Mouse (Mus musculus) lung, postnatal 0 days (tissue): ENCODE measurements around the gene Sec16a. TPM values are rescaled to one million over a fixed set of nuclear protein-coding genes. Genes with fewer than 3 reads are reported as not detected.

Experiments
- ATAC-seq: fragments of 200-750 bp; cut with Nextera tagmentation; 2 replicates; pipeline ENCODE4 v1.8.0; 2017; ENCODE audit warnings: moderate library complexity
- DNase-seq: peaks from one replicate; pipeline ENCODE4 v3.0.0-alpha.2; 2016; ENCODE audit warnings: low spot score
- H3K27ac ChIP-seq: fragments of 300-500 bp; sonication (generic); 2 replicates; pipeline ENCODE4 v1.5.1; 2014; ENCODE audit warnings: antibody characterized with exemption, mild to moderate bottlenecking, low read length, mixed read lengths
- H3K27me3 ChIP-seq: fragments of 300-500 bp; sonication (generic); replicated peaks from 2 replicates; pipeline ENCODE4 v1.6.1; 2014; ENCODE audit warnings: low read length, mixed read lengths; ENCODE audit not compliant: insufficient read depth
- H3K36me3 ChIP-seq: fragments of 300-500 bp; sonication (generic); 2 replicates; pipeline ENCODE4 v1.6.1; 2014; ENCODE audit warnings: low read length, mixed read lengths; ENCODE audit not compliant: insufficient read depth
- H3K4me1 ChIP-seq: fragments of 300-500 bp; sonication (generic); 2 replicates; pipeline ENCODE4 v1.6.1; 2014; ENCODE audit warnings: antibody characterized with exemption, low read depth, low read length, mixed read lengths; ENCODE audit not compliant: insufficient read depth
- H3K4me2 ChIP-seq: fragments of 300-500 bp; sonication (generic); replicated peaks from 2 replicates; pipeline ENCODE4 v1.6.1; 2014; ENCODE audit warnings: low read depth, mild to moderate bottlenecking, low read length, moderate library complexity, mixed read lengths
- H3K4me3 ChIP-seq: fragments of 300-500 bp; sonication (generic); 2 replicates; pipeline ENCODE4 v1.5.1; 2014; ENCODE audit warnings: low read depth, low read length
- H3K9ac ChIP-seq: fragments of 300-500 bp; sonication (generic); replicated peaks from 2 replicates; pipeline ENCODE4 v1.6.1; 2014; ENCODE audit warnings: low read depth, mild to moderate bottlenecking
- H3K9me3 ChIP-seq: fragments of 300-500 bp; sonication (generic); 2 replicates; pipeline ENCODE4 v1.6.1; 2016; ENCODE audit warnings: low read length, mixed read lengths
- CTCF ChIP-seq: IDR thresholded peaks from 2 replicates; pipeline ENCODE4 v1.5.1; 2016; ENCODE audit warnings: antibody characterized with exemption, mild to moderate bottlenecking
- EP300 ChIP-seq: IDR thresholded peaks from 2 replicates; pipeline ENCODE4 v1.6.1; 2016; ENCODE audit warnings: antibody characterized with exemption, mild to moderate bottlenecking, control low read depth
- WGBS: fragments of 180-500 bp; shearing (Covaris S2); extraction: QIAGEN DNeasy Blood & Tissue Kit; methylation state at CpG from one replicate; pipeline ENCODE4 v1.1.7; 2014; 5-methylcytosine and 5-hydroxymethylcytosine counted together
- polyA plus RNA-seq: library from polyadenylated mRNA; unstranded; fragments of >200 nt; fragmentation: Nextera tagmentation; extraction: Ambion mirVana; gene quantifications from 2 replicates; pipeline ENCODE4 v1.2.1, GENCODE M21; 2015

Gene Sec16a
- polyA plus RNA-seq, 1 experiment from 2014 or later, result 10.2 TPM

DNA sequence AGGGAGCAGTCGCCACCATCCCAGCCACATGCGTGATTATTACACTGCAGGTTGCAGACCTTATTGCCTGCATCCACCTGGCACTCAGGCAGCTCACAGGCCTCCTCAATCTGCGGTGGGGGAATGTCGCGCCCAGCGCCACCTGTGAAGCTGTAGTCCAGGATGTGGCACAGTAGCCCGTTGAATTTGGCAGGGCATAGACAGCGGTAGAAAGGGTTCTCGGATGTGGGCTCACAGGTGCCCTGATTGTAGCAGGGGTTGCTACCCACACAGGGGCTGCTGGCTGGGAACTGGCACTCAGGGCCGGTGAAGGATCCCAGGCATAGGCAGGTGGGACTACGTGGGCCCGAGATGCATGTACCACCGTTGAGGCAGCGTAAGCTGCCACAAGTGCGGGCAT lies 23.4 kb upstream of the Sec16a start:
- H3K9ac ChIP-seq, result no peak overlapping the region
- 93% methylated on average over 15 of the region's 15 CpGs for WGBS
- H3K4me2 ChIP-seq, result no peak overlapping the region
- H3K27me3 ChIP-seq, result no peaks in the 10 kb centered on the region
- H3K27ac ChIP-seq, result no peak overlapping the region
- no peak for ATAC-seq
- no peak for TF ChIP-seq EP300
- TF ChIP-seq CTCF, result no peak
- peaks cover 84% of the 10 kb centered on the region for H3K36me3 ChIP-seq
- no peak overlapping the region for H3K4me3 ChIP-seq
- DNase-seq, result no peak
- no peaks in the 10 kb centered on the region for H3K4me1 ChIP-seq
- H3K9me3 ChIP-seq, result no peaks in the 10 kb centered on the region

DNA sequence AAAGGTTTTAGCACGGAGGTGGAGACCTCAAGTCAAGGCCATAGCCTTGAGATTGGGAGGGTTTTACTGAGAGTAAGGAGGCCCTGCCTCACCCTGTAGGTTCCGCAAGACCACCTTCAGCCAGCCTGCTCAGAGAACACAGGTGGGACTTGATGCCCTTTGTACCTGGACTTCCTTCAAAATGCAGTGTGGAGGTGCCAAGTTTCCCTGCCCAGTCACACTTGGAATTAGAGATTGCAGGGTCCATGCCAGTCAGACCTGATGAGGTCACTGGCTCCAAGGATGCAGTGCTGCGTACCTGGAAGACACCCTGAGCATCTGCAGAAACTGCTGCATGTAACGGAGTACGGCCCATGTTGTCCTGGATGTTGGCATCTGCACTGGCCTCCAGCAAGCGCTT lies 18.4 kb upstream of the Sec16a start:
- no peak for TF ChIP-seq CTCF
- no peak for TF ChIP-seq EP300
- H3K4me3 ChIP-seq, result no peak overlapping the region
- no peak overlapping the region for H3K4me2 ChIP-seq
- H3K27ac ChIP-seq, result no peak overlapping the region
- ATAC-seq (no peak), DNase-seq (no peak)
- H3K9me3 ChIP-seq, result no peaks in the 10 kb centered on the region
- no peaks in the 10 kb centered on the region; the same call in 1 of the 2 replicates for H3K4me1 ChIP-seq
- 94% methylated on average over 6 of the region's 6 CpGs for WGBS
- H3K27me3 ChIP-seq, result no peaks in the 10 kb centered on the region
- H3K9ac ChIP-seq, result no peak overlapping the region
- peaks cover 80% of the 10 kb centered on the region for H3K36me3 ChIP-seq

DNA sequence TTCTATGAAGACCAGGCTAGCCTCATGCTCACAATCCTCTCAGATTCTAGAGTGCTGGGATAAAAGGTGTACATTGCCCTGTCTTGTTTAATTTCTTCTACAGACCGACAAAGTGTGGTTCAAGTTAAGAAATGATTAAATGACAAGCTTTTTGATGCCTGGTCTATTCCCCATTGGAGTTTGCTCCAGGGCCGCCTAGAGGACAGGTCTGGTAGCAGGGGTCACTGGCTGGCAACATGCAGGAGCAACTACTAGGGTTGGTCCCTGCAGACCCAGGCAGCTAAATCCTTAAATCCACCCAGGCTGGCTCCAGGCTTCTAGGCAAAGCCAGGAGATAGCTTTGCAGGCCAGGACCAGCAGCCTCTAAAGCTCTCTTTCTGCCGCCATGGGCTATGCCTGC lies 18.0 kb upstream of the Sec16a start:
- no peak for DNase-seq
- H3K9me3 ChIP-seq, result no peaks in the 10 kb centered on the region
- no peak overlapping the region for H3K4me2 ChIP-seq
- H3K4me3 ChIP-seq, result no peak overlapping the region
- H3K27ac ChIP-seq, result no peak overlapping the region
- peaks cover 77% of the 10 kb centered on the region for H3K36me3 ChIP-seq
- ATAC-seq, result no peak
- H3K27me3 ChIP-seq, result no peaks in the 10 kb centered on the region
- H3K4me1 ChIP-seq, result no peaks in the 10 kb centered on the region; the same call in 1 of the 2 replicates
- WGBS, result 73% methylated on average over 3 of the region's 3 CpGs
- no peak for TF ChIP-seq EP300
- no peak for TF ChIP-seq CTCF
- no peak overlapping the region for H3K9ac ChIP-seq

DNA sequence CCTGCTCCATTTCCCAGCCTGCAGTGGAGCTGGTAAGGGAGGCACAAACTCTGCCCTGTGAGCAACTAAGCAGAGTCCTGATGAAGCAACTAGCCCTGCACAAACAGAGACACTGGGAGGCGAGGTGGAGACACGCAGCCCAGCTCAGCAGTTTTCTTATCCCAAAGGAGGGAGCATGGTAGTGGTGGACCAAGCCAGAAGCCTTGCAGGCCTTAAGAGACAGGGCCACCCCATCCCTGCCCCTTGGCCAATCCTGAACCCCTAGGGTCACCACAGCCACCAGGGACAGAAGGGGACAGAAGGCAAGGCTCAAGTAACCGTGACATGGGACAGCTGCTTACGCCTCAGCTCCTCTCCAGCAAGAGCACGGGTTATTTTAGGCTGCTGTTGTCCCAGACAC lies 16.7 kb upstream of the Sec16a start:
- WGBS, result 73% methylated on average over 5 of the region's 5 CpGs
- Histone ChIP-seq H3K4me1 (no peaks in the 10 kb centered on the region; the same call in 1 of the 2 replicates), H3K27ac (no peak overlapping the region), H3K27me3 (no peaks in the 10 kb centered on the region), H3K9me3 (no peaks in the 10 kb centered on the region), H3K9ac (no peak overlapping the region), H3K4me3 (no peak overlapping the region), H3K4me2 (no peak overlapping the region), H3K36me3 (peaks cover 66% of the 10 kb centered on the region)
- no peak for ATAC-seq
- no peak for TF ChIP-seq CTCF
- no peak for TF ChIP-seq EP300
- DNase-seq, result no peak

DNA sequence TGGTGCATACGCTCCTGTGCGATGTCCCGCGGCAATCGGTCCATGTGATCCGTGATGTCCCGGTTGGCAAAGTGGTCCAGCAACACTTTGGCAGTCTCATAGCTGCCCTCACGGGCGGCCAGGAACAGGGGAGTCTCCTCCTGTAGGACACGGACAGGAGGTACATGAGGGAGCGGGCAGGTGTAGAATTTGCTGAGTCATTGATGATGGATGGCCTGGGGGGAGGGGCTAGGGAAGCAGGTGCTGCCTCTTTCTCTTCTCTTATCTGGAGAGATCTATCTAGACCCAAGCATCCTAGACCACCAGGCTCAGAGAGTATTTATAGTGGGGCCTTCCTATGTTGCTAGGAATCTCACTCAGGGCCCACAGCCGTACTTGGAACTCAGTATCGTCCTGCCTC lies 15.8 kb upstream of the Sec16a start:
- Histone ChIP-seq H3K9me3 (no peaks in the 10 kb centered on the region), H3K27ac (no peak overlapping the region), H3K4me1 (no peaks in the 10 kb centered on the region; the same call in 1 of the 2 replicates), H3K9ac (no peak overlapping the region), H3K4me3 (no peak overlapping the region), H3K27me3 (no peaks in the 10 kb centered on the region), H3K4me2 (no peak overlapping the region), H3K36me3 (peaks cover 58% of the 10 kb centered on the region)
- ATAC-seq, result no peak
- DNase-seq, result no peak
- no peak for TF ChIP-seq CTCF
- TF ChIP-seq EP300, result no peak
- 81% methylated on average over 13 of the region's 13 CpGs for WGBS

DNA sequence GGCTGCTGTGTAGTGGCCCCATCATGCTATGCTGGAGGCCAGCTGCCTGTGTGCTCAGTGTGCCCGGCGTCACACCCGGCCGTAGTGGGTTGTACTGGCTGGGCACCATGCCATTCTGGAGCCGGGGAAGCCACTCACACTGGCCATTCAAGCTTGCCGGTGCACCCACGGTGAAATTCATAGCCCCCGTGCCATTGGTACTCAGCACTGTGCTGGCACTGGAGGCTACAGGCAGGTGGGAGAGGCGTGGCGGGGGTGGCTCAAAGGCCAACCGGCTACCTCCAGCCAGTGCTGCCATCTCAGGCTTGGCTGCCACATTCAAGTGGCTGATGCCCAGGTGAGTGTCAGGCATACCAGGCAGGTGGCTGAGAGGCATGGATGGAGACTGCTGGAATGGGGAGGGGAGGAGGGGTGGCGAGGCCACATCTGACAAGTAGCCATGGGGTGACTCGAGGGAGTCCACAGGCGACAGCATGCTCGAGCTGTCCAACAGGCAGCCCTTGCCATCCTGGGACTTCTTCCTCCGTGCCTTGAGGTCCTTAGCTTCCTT lies 15.2 kb upstream of the Sec16a start:
- Histone ChIP-seq H3K27ac (0 out of 2 replicates have a peak overlapping the region, but pooled peaks have one; percentile 26), H3K9ac (no peak overlapping the region), H3K36me3 (peaks cover 53% of the 10 kb centered on the region), H3K4me2 (no peak overlapping the region), H3K4me1 (no peaks in the 10 kb centered on the region; the same call in 1 of the 2 replicates), H3K27me3 (no peaks in the 10 kb centered on the region), H3K9me3 (no peaks in the 10 kb centered on the region), H3K4me3 (no peak overlapping the region)
- 67% methylated on average over 16 of the region's 16 CpGs for WGBS
- TF ChIP-seq CTCF (no peak), EP300 (no peak)
- ATAC-seq (peak; percentile 37), DNase-seq (peak; percentile 27)
